Mouse (Mus musculus): ENCODE measurements around the gene Zfp646.

DNA sequence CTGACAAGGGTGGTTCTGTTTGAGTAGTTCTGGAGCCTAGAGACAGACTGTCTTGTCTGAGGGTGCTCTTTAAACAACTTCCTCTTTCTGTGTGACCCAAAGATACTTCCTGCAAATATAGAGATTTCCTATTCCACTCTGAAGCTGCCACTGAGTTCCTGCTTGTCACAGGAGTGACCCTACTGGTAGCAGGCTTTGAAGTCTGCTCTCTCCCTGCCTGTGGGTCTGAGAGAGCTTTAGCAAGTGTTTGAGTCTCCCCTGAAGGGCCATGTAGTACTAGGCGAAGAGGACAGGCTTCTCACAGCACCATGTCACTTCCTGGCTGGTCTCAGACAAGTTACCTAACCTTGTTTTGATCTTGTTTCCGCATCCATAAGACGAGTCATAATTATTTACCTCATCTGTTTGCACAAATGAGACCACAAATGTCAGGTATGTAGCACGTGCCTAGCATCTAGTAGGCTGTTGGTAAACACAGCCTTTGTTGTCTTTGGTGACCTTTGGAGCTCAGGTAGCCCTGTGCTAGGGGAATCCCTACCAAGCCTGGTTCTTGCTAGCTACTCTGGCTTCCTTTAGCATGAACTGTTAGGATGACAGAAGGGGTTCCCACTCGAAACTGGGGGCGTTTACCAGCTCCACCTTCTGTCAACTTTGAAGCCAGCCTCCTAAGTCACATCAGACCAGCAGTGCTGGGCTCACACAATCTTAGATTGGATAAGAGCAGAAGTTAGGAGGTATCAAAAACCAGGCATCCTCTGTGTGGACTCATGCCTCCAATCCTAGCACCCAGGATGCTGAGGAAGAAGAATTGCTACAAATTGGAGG is 46.6 kb downstream of the Zfp646 start:
- no peak for TF ChIP-seq CTCF (IDR thresholded peaks at IDR 0.05; ENCODE audit: control insufficient read depth, insufficient read depth, insufficient read length)
- no peak for TF ChIP-seq USF1 (IDR thresholded peaks at IDR 0.05; ENCODE audit: low read depth)
- TF ChIP-seq MAX (IDR thresholded peaks at IDR 0.05): no peak
